Mouse (Mus musculus) midbrain, embryonic 16.5 days (tissue): ENCODE data around the gene Col4a1. TPM values are rescaled to one million over a fixed set of nuclear protein-coding genes. Genes with fewer than 3 reads are reported as not detected.

Experiments
- ATAC-seq: fragments of 200-750 bp; cut with Nextera tagmentation; 2 replicates; pipeline ENCODE4 v1.8.0; 2017; ENCODE audit warnings: moderate TSS enrichment
- H3K27ac ChIP-seq: fragments of 300-500 bp; sonication (generic); 2 replicates; pipeline ENCODE4 v1.5.1; 2014; ENCODE audit warnings: mild to moderate bottlenecking, low read length, mixed read lengths
- H3K27me3 ChIP-seq: fragments of 300-500 bp; sonication (generic); 2 replicates; pipeline ENCODE4 v1.6.1; 2014; ENCODE audit warnings: low read depth, low read length, mixed read lengths; ENCODE audit not compliant: control insufficient read depth, insufficient read depth
- H3K36me3 ChIP-seq: fragments of 300-500 bp; sonication (generic); 2 replicates; pipeline ENCODE4 v1.6.1; 2014; ENCODE audit warnings: mild to moderate bottlenecking, low read length, moderate library complexity, mixed read lengths; ENCODE audit not compliant: control insufficient read depth, insufficient read depth
- H3K4me1 ChIP-seq: fragments of 300-500 bp; sonication (generic); 2 replicates; pipeline ENCODE4 v1.6.1; 2014; ENCODE audit warnings: mild to moderate bottlenecking, low read length, mixed read lengths; ENCODE audit not compliant: control insufficient read depth, insufficient read depth
- H3K4me2 ChIP-seq: fragments of 300-500 bp; sonication (generic); 2 replicates; pipeline ENCODE4 v1.6.1; 2014; ENCODE audit warnings: mild to moderate bottlenecking, low read length, mixed read lengths
- H3K4me3 ChIP-seq: fragments of 300-500 bp; sonication (generic); 2 replicates; pipeline ENCODE4 v1.5.1; 2014; ENCODE audit warnings: low read depth, mild to moderate bottlenecking, low read length, moderate library complexity, mixed read lengths
- H3K9ac ChIP-seq: fragments of 300-500 bp; sonication (generic); 2 replicates; pipeline ENCODE4 v1.6.1; 2014; ENCODE audit warnings: low read depth, low read length, mixed read lengths
- H3K9me3 ChIP-seq: fragments of 300-500 bp; sonication (generic); replicated peaks from 2 replicates; pipeline ENCODE4 v1.6.1; 2014; ENCODE audit warnings: mild to moderate bottlenecking, low read length, mixed read lengths; ENCODE audit not compliant: control insufficient read depth, poor library complexity, severe bottlenecking
- WGBS: fragments of 180-500 bp; shearing (Covaris S2); extraction: QIAGEN DNeasy Blood & Tissue Kit; methylation state at CpG from one replicate; pipeline ENCODE4 v1.1.7; 2014; 5-methylcytosine and 5-hydroxymethylcytosine counted together
- polyA plus RNA-seq: library from polyadenylated mRNA; unstranded; fragments of >200 nt; fragmentation: Nextera tagmentation; extraction: Ambion mirVana; gene quantifications from 2 replicates; pipeline ENCODE4 v1.2.1, GENCODE M21; 2015

Gene Col4a1
- polyA plus RNA-seq, 1 experiment from 2014 or later: 73.6 TPM

DNA sequence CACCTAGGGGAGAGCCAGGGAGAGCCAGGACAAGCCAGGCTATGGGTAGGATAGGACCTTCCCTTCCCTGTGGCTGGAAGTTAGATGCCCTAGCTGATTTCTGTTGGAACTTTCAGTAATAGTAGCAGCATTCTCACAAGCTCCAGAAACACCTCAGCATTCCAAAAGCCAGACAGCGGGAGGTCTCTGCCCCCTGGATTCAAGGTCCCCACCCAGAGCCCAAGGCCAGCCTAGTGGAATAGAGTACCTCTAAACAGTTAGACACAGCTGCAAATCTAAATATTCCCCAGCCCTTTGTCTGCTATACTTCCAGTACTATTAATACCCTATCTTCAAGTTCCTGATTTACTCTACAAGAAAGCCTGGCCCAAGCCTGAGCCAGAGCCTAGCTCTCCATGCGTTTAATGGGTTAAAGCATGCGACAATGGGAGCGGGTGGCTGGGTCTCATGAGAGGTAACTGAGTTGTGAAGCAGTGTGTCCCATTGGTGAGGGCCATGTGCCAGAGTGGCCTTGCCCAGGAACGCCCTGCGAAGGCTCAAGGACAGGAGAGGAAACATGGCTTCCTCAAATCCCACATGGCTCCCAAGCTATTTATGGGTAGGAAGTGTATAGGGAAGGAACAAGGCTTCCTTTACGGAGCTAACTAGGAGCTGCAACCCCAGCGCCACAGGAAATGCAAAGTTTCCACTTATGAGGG is 15.3 kb downstream of the Col4a1 start:
- Histone ChIP-seq H3K36me3 (no peaks in the 10 kb centered on the region), H3K9ac (no peak overlapping the region), H3K4me3 (no peak overlapping the region), H3K27me3 (no peaks in the 10 kb centered on the region; the same call in 1 of the 2 replicates), H3K4me2 (no peak overlapping the region), H3K4me1 (no peaks in the 10 kb centered on the region), H3K27ac (no peak overlapping the region), H3K9me3 (no peaks in the 10 kb centered on the region)
- no peak for ATAC-seq
- WGBS: 88% methylated on average over 8 of the region's 8 CpGs

DNA sequence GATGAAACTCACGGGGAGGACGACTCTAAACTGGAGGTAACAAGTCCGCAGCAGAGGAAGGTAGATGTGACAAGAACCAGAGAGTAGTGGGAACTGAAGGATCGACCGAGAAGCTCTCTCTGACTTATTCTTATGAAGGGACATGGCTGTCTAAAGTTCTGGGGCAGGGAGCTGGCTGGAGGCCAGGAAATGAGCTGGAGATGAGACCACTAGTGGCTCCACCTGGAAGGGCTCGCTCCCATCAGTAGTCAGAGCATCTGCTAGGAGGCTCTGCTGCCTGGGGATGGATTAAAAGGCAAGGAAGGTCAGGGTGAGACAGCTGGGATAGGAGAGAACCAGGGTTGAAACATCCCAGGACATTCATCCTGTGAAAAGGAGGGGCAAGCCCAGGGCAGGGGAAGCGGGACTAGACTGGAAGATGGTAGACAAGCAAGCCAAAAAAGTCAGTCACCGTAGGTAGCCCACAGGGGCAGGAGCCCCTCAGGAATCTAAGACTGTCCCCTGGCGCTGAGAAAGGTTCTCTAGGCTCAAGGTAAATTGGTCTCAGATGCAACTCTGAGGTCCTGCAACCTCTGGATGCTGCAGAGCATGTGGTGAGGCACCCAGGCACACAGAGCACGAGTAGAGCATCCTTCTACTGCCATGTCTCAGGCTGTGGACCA is 16.2 kb downstream of the Col4a1 start:
- no peaks in the 10 kb centered on the region for H3K4me1 ChIP-seq
- H3K4me2 ChIP-seq: no peak overlapping the region
- no peak for ATAC-seq
- H3K36me3 ChIP-seq: no peaks in the 10 kb centered on the region
- no peak overlapping the region for H3K27ac ChIP-seq
- H3K4me3 ChIP-seq: no peak overlapping the region
- no peak overlapping the region for H3K9ac ChIP-seq
- no peaks in the 10 kb centered on the region for H3K9me3 ChIP-seq
- no peaks in the 10 kb centered on the region; the same call in 1 of the 2 replicates for H3K27me3 ChIP-seq
- 92% methylated on average over 10 of the region's 10 CpGs for WGBS

DNA sequence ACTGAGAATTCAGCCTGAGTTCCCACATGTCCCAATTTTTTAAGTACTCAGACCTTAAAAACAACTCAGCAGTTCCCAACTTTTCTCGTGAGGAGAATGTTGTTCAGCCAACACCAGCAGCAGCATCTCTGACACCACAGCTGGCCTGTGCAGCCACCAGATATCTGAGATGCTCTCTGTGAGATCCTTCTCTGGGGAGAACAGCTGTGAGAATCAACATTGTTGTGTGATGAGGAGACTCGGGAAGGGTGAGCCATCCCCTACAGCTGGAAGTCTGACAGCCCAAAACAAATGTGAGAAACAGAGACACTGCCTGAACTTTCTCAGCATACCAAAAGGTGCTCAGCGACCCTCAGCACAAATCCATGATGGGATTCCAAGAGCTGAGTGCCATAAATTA is 20.0 kb downstream of the Col4a1 start:
- no peak for ATAC-seq
- Histone ChIP-seq H3K27ac (no peak overlapping the region), H3K9me3 (no peaks in the 10 kb centered on the region), H3K4me3 (no peak overlapping the region), H3K27me3 (no peaks in the 10 kb centered on the region; the same call in 1 of the 2 replicates), H3K4me1 (no peaks in the 10 kb centered on the region), H3K4me2 (no peak overlapping the region), H3K9ac (no peak overlapping the region), H3K36me3 (no peaks in the 10 kb centered on the region)
- WGBS: 64% methylated on average over 3 of the region's 3 CpGs

DNA sequence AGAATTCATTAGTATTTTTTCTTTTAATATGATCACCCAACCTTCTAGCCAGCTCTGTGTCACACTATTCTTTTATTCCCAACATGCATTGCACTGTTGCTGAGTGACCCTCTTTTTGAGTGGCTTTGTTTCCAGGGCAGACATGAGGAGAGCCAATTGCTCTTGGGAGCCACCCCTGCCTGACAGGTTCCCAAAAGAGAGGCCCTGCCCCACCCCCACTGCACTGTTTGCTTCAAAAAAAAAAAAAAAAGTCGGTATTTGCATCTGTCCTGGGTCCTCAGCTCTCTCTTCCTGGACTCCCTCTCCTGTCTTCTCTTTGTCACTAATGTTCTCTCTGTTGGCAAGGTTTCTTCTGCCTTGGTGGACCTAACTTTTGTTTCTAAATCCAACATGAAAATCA is 22.1 kb downstream of the Col4a1 start:
- H3K9me3 ChIP-seq: no peaks in the 10 kb centered on the region
- H3K9ac ChIP-seq: no peak overlapping the region
- H3K4me3 ChIP-seq: no peak overlapping the region
- H3K27ac ChIP-seq: no peak overlapping the region
- no peaks in the 10 kb centered on the region for H3K36me3 ChIP-seq
- H3K27me3 ChIP-seq: no peaks in the 10 kb centered on the region
- no peak overlapping the region for H3K4me2 ChIP-seq
- no peaks in the 10 kb centered on the region for H3K4me1 ChIP-seq
- no peak for ATAC-seq
- 17% methylated on average over 1 of the region's 1 CpGs for WGBS

DNA sequence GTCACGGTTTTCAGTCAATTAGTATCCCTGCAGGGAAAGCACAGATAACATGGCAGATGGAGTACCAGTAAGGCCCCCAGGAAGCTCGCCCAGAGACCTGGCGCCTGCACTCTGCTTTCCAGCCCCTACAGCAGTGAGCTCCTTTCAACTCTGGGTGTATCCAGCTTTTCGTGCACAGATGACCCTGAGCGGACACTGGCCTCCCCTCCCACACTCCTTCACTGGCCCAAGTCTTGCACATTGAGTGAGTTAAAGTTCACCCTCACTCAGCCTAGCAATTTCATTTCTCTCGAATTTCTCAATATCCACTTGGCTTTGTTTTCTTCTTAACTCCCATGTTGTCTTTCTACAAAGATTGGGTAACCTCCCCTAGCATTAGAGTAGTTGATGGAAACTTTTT is 24.3 kb downstream of the Col4a1 start:
- Histone ChIP-seq H3K36me3 (no peaks in the 10 kb centered on the region), H3K9ac (no peak overlapping the region), H3K27me3 (no peaks in the 10 kb centered on the region), H3K9me3 (no peaks in the 10 kb centered on the region), H3K4me3 (no peak overlapping the region), H3K27ac (no peak overlapping the region), H3K4me1 (peaks cover under 1% of the 10 kb centered on the region; the same call in 1 of the 2 replicates), H3K4me2 (no peak overlapping the region)
- no peak for ATAC-seq
- WGBS: 57% methylated on average over 6 of the region's 6 CpGs

DNA sequence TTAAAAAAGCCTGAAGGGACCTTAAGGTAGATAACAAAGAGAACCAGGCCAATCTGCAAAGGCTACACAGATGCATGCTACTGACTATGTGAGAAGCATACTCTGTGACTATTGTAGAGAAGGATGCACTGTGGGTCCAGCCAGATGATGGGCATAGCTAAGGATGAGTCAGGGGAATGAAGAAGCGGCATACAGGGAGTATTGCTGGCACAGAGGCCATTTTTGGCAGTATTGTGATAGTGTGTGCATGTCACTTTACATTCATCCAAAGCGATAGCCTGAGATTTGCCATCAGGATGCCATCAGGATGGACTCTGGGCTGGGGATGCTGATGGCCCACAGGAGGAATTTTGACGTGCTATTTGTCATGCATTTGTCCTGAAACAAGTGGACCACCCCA is 25.5 kb downstream of the Col4a1 start:
- Histone ChIP-seq H3K4me1 (peaks cover 6% of the 10 kb centered on the region; the same call in 1 of the 2 replicates), H3K9ac (no peak overlapping the region), H3K9me3 (no peaks in the 10 kb centered on the region), H3K4me2 (no peak overlapping the region), H3K36me3 (no peaks in the 10 kb centered on the region), H3K4me3 (no peak overlapping the region), H3K27me3 (no peaks in the 10 kb centered on the region), H3K27ac (no peak overlapping the region)
- 57% methylated on average over 3 of the region's 3 CpGs for WGBS
- ATAC-seq: no peak

DNA sequence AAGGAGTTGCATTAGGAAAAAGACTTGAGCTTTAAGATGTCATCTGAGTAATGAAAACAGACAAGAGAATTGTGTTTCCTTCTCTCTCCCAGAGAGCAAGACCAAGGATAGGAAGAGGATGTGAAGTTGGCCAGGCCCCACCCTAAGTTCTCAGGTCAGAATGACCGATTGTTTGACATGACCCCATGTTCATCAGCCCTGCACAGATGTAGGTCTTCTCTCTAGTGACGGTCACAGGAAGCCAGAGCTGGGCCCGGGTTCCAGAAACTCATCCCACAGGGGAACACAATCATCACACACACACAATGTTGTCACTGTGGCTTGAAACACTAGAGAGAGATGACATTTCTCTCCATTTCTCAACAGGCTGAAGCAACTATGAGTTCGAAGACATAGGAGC is 27.2 kb downstream of the Col4a1 start:
- Histone ChIP-seq H3K27ac (no peak overlapping the region), H3K36me3 (no peaks in the 10 kb centered on the region), H3K27me3 (no peaks in the 10 kb centered on the region), H3K9ac (no peak overlapping the region), H3K4me3 (no peak overlapping the region), H3K9me3 (no peaks in the 10 kb centered on the region), H3K4me1 (peaks cover 6% of the 10 kb centered on the region; the same call in 1 of the 2 replicates), H3K4me2 (no peak overlapping the region)
- no peak for ATAC-seq
- 85% methylated on average over 4 of the region's 4 CpGs for WGBS

DNA sequence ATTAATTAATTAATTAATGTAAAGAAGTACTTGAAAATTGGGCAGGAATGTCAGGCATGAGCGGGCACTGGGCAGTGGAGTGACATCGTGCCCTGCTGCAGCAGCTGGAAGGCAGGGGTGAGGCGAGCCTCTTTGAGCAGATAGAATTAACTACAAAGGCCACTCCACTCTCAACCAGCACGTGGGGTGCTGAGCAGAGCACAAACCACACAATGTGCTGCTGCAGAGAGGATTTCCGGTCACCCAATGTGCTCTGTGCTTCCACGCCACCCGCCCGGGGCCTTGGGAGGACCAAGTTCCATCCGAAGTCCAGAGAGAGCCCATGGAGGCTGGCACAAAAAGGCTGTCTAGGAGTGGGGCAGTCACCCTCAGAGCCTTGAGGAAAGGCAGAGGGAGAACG is 29.4 kb downstream of the Col4a1 start:
- Histone ChIP-seq H3K4me1 (peaks cover 6% of the 10 kb centered on the region; the same call in 1 of the 2 replicates), H3K4me2 (no peak overlapping the region), H3K9me3 (no peaks in the 10 kb centered on the region), H3K27ac (no peak overlapping the region; the same call in 1 of the 2 replicates), H3K27me3 (no peaks in the 10 kb centered on the region), H3K9ac (0 out of 2 replicates have a peak overlapping the region, but pooled peaks have one; percentile 30), H3K4me3 (no peak overlapping the region), H3K36me3 (no peaks in the 10 kb centered on the region)
- ATAC-seq: no peak
- WGBS: 32% methylated on average over 10 of the region's 10 CpGs

DNA sequence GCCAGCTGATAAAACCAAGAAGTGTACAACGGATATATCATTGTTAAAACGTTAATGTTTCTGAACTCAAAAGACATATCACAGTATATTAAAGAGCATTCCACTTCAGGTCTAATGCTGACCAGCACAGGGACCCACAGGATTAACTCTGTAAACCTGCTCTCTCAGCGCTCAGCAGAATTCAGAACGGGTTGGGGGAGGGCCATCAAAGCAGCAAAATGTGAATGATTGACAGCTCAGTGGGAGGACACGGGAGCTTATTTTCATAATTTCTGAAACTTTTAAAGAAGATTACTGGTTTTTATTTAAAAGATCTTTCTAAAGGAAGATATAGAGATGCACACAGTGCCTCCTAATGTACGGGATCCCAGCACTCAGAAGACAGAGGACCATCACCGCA is 29.9 kb downstream of the Col4a1 start:
- no peak overlapping the region for H3K4me2 ChIP-seq
- ATAC-seq: no peak
- no peak overlapping the region for H3K27ac ChIP-seq
- 65% methylated on average over 7 of the region's 7 CpGs for WGBS
- H3K27me3 ChIP-seq: no peaks in the 10 kb centered on the region
- no peak overlapping the region for H3K9ac ChIP-seq
- H3K9me3 ChIP-seq: no peaks in the 10 kb centered on the region
- peaks cover 6% of the 10 kb centered on the region; the same call in 1 of the 2 replicates for H3K4me1 ChIP-seq
- no peaks in the 10 kb centered on the region for H3K36me3 ChIP-seq
- H3K4me3 ChIP-seq: no peak overlapping the region
